Mouse (Mus musculus) heart, embryonic 11.5 days (tissue): Measurements from ENCODE around the gene Tmem52. TPM values are rescaled to one million over a fixed set of nuclear protein-coding genes. Genes with fewer than 3 reads are reported as not detected.

ENCODE experiments used
- ATAC-seq: fragments of 200-750 bp; cut with Nextera tagmentation; replicated peaks from 2 replicates; pipeline ENCODE4 v1.8.0; 2017; ENCODE audit warnings: moderate library complexity; ENCODE audit not compliant: insufficient number of reproducible peaks, low FRiP score, low TSS enrichment
- H3K27ac ChIP-seq: fragments of 300-500 bp; sonication (generic); 2 replicates; pipeline ENCODE4 v1.5.1; 2014; ENCODE audit warnings: mild to moderate bottlenecking, low read depth, low read length
- H3K27me3 ChIP-seq: fragments of 300-500 bp; sonication (generic); 2 replicates; pipeline ENCODE4 v1.6.1; 2014; ENCODE audit warnings: mild to moderate bottlenecking, low read length, mixed read lengths; ENCODE audit not compliant: control insufficient read depth, insufficient read depth
- H3K36me3 ChIP-seq: fragments of 300-500 bp; sonication (generic); 2 replicates; pipeline ENCODE4 v1.6.1; 2014; ENCODE audit warnings: mild to moderate bottlenecking, low read length, moderate library complexity, mixed read lengths; ENCODE audit not compliant: control insufficient read depth, insufficient read depth
- H3K4me1 ChIP-seq: fragments of 300-500 bp; sonication (generic); 2 replicates; pipeline ENCODE4 v1.6.1; 2014; ENCODE audit warnings: low read length; ENCODE audit not compliant: control insufficient read depth, insufficient read depth
- H3K4me2 ChIP-seq: fragments of 300-500 bp; sonication (generic); 2 replicates; pipeline ENCODE4 v1.6.1; 2014; ENCODE audit warnings: mild to moderate bottlenecking, moderate library complexity
- H3K4me3 ChIP-seq: fragments of 300-500 bp; sonication (generic); 2 replicates; pipeline ENCODE4 v1.5.1; 2014; ENCODE audit warnings: low read depth, low read length
- H3K9ac ChIP-seq: fragments of 300-500 bp; sonication (generic); 2 replicates; pipeline ENCODE4 v1.6.1; 2014; ENCODE audit warnings: mild to moderate bottlenecking, low read depth, low read length, moderate library complexity
- H3K9me3 ChIP-seq: fragments of 300-500 bp; sonication (generic); replicated peaks from 2 replicates; pipeline ENCODE4 v1.6.1; 2016; ENCODE audit warnings: low read length; ENCODE audit not compliant: control insufficient read depth
- WGBS: fragments of 180-500 bp; shearing (Covaris S2); extraction: QIAGEN DNeasy Blood & Tissue Kit; methylation state at CpG from one replicate; pipeline ENCODE4 v1.1.7; 2014; ENCODE audit not compliant: insufficient replicate concordance; 5-methylcytosine and 5-hydroxymethylcytosine counted together
- polyA plus RNA-seq: library from polyadenylated mRNA; unstranded; fragments of >200 nt; fragmentation: Nextera tagmentation; extraction: Ambion mirVana; gene quantifications from 2 replicates; pipeline ENCODE4 v1.2.1, GENCODE M21; 2014

Gene Tmem52
- polyA plus RNA-seq, 1 experiment from 2014 or later = not detected

GRCm38 (mm10) chr4:155433993-155434392 lies 34.9 kb upstream of the Tmem52 start:
- no peaks in the 10 kb centered on the region for H3K27me3 ChIP-seq
- H3K9ac ChIP-seq = no peak overlapping the region
- H3K4me1 ChIP-seq = no peaks in the 10 kb centered on the region
- H3K4me2 ChIP-seq = no peak overlapping the region
- 61% methylated on average over 5 of the region's 5 CpGs for WGBS
- H3K36me3 ChIP-seq = no peaks in the 10 kb centered on the region
- H3K27ac ChIP-seq = no peak overlapping the region
- no peak overlapping the region for H3K4me3 ChIP-seq
- no peaks in the 10 kb centered on the region for H3K9me3 ChIP-seq
- no peak for ATAC-seq

GRCm38 (mm10) chr4:155442808-155443207 lies 26.1 kb upstream of the Tmem52 start:
- no peaks in the 10 kb centered on the region for H3K4me1 ChIP-seq
- no peak for ATAC-seq
- H3K27ac ChIP-seq = no peak overlapping the region
- no peak overlapping the region for H3K4me3 ChIP-seq
- H3K36me3 ChIP-seq = no peaks in the 10 kb centered on the region
- no peak overlapping the region for H3K4me2 ChIP-seq
- 59% methylated on average over 3 of the region's 3 CpGs for WGBS
- no peaks in the 10 kb centered on the region for H3K9me3 ChIP-seq
- no peak overlapping the region for H3K9ac ChIP-seq
- H3K27me3 ChIP-seq = no peaks in the 10 kb centered on the region

GRCm38 (mm10) chr4:155451597-155451996 lies 17.3 kb upstream of the Tmem52 start:
- Histone ChIP-seq H3K4me2 (no peak overlapping the region), H3K9me3 (no peaks in the 10 kb centered on the region), H3K4me1 (no peaks in the 10 kb centered on the region), H3K4me3 (no peak overlapping the region), H3K27ac (no peak overlapping the region), H3K27me3 (no peaks in the 10 kb centered on the region), H3K9ac (no peak overlapping the region), H3K36me3 (no peaks in the 10 kb centered on the region)
- WGBS = 35% methylated on average over 10 of the region's 10 CpGs
- no peak for ATAC-seq

DNA sequence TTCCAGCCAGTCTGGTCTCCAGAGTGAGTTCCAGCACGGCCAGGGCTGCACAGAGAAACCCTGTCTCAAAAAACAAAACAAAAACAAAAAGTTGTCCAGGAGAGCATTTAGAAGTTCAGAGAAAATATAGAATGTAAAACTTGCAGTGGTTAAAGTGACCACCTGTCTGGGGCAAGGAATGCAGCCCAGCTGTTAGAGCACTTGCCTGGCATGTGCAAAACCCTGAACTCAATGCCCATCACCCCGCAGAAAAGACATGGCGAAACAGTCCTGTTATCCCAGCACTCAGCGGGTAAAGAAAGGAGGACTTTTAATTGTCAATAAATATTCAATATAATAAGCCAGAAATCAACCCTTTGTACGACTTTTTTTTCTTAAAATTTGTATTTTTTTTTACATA lies 10.3 kb upstream of the Tmem52 start:
- no peak overlapping the region for H3K4me2 ChIP-seq

GRCm38 (mm10) chr4:155463050-155463449 lies 5.9 kb upstream of the Tmem52 start:
- H3K4me2 ChIP-seq = no peak overlapping the region
- H3K36me3 ChIP-seq = no peaks in the 10 kb centered on the region
- H3K27me3 ChIP-seq = peaks cover 5% of the 10 kb centered on the region; the same call in 1 of the 2 replicates
- no peak overlapping the region for H3K27ac ChIP-seq
- 70% methylated on average over 13 of the region's 13 CpGs for WGBS
- no peak overlapping the region for H3K4me3 ChIP-seq
- H3K9me3 ChIP-seq = no peaks in the 10 kb centered on the region
- H3K9ac ChIP-seq = no peak overlapping the region
- H3K4me1 ChIP-seq = no peaks in the 10 kb centered on the region
- no peak for ATAC-seq

More for the DNA sequence above, 10.3 kb upstream of the Tmem52 start:
- Histone ChIP-seq H3K9me3 (no peaks in the 10 kb centered on the region), H3K27ac (no peak overlapping the region), H3K9ac (no peak overlapping the region), H3K27me3 (0 out of 2 replicates have a peak, but pooled peaks cover 5% of the 10 kb centered on the region), H3K4me3 (no peak overlapping the region), H3K4me1 (no peaks in the 10 kb centered on the region), H3K36me3 (no peaks in the 10 kb centered on the region)
- no peak for ATAC-seq
- WGBS = 71% methylated on average over 5 of the region's 5 CpGs

- Histone ChIP-seq H3K4me3 (no peak overlapping the region), H3K27ac (no peak overlapping the region), H3K9me3 (no peaks in the 10 kb centered on the region), H3K9ac (no peak overlapping the region), H3K4me2 (no peak overlapping the region), H3K27me3 (peaks cover 5% of the 10 kb centered on the region; the same call in 1 of the 2 replicates), H3K36me3 (no peaks in the 10 kb centered on the region), H3K4me1 (no peaks in the 10 kb centered on the region)
- WGBS = 85% methylated on average over 6 of the region's 6 CpGs
- ATAC-seq = no peak
Measured at GRCm38 (mm10) chr4:155463611-155464010, 5.3 kb upstream of the Tmem52 start.

GRCm38 (mm10) chr4:155464061-155464460 lies 4.9 kb upstream of the Tmem52 start:
- WGBS = 82% methylated on average over 4 of the region's 4 CpGs
- no peak for ATAC-seq
- Histone ChIP-seq H3K4me1 (peaks cover 2% of the 10 kb centered on the region; the same call in 1 of the 2 replicates), H3K4me2 (no peak overlapping the region), H3K9me3 (no peaks in the 10 kb centered on the region), H3K9ac (no peak overlapping the region), H3K36me3 (no peaks in the 10 kb centered on the region), H3K4me3 (no peak overlapping the region), H3K27me3 (peaks cover 5% of the 10 kb centered on the region), H3K27ac (no peak overlapping the region)

DNA sequence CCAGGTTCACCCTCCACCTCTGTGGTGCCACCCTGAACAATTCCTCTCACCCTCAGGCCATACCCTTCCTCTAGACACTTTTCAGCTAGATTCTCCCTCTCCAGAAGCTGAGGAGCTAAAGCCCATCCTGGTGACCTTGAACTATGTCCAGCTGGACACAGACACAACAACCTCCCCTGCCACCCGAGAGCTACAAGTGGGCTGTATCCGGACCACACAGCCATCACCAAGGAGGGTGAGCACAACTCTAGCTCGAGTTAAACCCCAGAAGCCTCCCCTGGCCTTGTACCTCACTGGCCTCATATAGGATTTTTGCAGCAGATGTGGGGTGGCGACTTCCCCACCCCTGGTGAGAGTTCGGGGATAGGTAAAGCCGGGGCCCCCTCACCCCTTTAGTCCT lies 3.3 kb upstream of the Tmem52 start:
- Histone ChIP-seq H3K27ac (no peak overlapping the region), H3K9me3 (no peaks in the 10 kb centered on the region), H3K4me2 (no peak overlapping the region), H3K9ac (no peak overlapping the region), H3K4me3 (no peak overlapping the region), H3K4me1 (peaks cover 5% of the 10 kb centered on the region; the same call in 1 of the 2 replicates), H3K27me3 (peaks cover 16% of the 10 kb centered on the region), H3K36me3 (no peaks in the 10 kb centered on the region)
- WGBS = 62% methylated on average over 6 of the region's 6 CpGs
- ATAC-seq = no peak

DNA sequence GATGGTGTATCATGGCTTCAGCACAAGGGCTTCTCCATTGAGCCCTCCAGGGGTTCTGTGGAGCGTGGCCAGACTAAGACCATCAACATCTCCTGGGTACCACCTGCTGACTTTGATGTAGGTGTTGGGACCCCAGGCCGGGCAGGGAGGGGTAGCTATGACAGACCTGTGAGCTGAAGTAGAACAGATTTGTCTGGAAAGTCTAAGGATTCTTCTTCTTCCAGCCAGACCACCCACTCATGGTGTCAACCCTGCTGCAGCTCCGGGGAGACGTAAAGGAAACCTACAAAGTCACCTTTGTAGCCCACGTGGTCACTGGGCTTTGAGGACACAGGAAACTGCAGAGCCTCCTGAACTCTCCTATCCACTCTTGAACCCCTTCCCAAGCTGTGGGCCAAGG lies 2.8 kb upstream of the Tmem52 start:
- Histone ChIP-seq H3K27ac (no peak overlapping the region), H3K27me3 (peaks cover 16% of the 10 kb centered on the region)
- no peak for ATAC-seq

More for the DNA sequence above, 2.8 kb upstream of the Tmem52 start:
- Histone ChIP-seq H3K9ac (no peak overlapping the region), H3K36me3 (no peaks in the 10 kb centered on the region), H3K4me1 (peaks cover 5% of the 10 kb centered on the region; the same call in 1 of the 2 replicates), H3K4me3 (no peak overlapping the region), H3K9me3 (no peaks in the 10 kb centered on the region), H3K4me2 (no peak overlapping the region)
- 71% methylated on average over 5 of the region's 5 CpGs for WGBS
